Mouse (Mus musculus) intestine, embryonic 14.5 days (tissue): ENCODE measurements around the gene Zfp143. TPM values are rescaled to one million over a fixed set of nuclear protein-coding genes. Genes with fewer than 3 reads are reported as not detected.
A peak's percentile ranks its signal among the peaks of the same experiment; 100 is the strongest.

ENCODE experiments used
- ATAC-seq: fragments of 200-750 bp; cut with Nextera tagmentation; replicated peaks from 2 replicates; pipeline ENCODE4 v1.8.0; 2017; ENCODE audit warnings: low read depth, moderate number of reproducible peaks, moderate TSS enrichment, moderate library complexity; ENCODE audit not compliant: low FRiP score, low TSS enrichment
- DNase-seq: peaks from one replicate; pipeline ENCODE4 v3.0.0-alpha.2; 2018; ENCODE audit warnings: low spot score
- H3K27ac ChIP-seq: fragments of 300-500 bp; sonication (generic); 2 replicates; pipeline ENCODE4 v1.5.1; 2014; ENCODE audit warnings: low read depth, mild to moderate bottlenecking, control low read depth
- H3K27me3 ChIP-seq: fragments of 300-500 bp; sonication (generic); replicated peaks from 2 replicates; pipeline ENCODE4 v1.6.1; 2014; ENCODE audit warnings: low read length, control low read depth; ENCODE audit not compliant: control insufficient read depth, insufficient read depth
- H3K36me3 ChIP-seq: fragments of 300-500 bp; sonication (generic); 2 replicates; pipeline ENCODE4 v1.6.1; 2014; ENCODE audit warnings: low read length, control low read depth; ENCODE audit not compliant: control insufficient read depth, insufficient read depth
- H3K4me1 ChIP-seq: fragments of 300-500 bp; sonication (generic); replicated peaks from 2 replicates; pipeline ENCODE4 v1.6.1; 2014; ENCODE audit warnings: low read length, control low read depth, mixed read lengths; ENCODE audit not compliant: control insufficient read depth, insufficient read depth
- H3K4me2 ChIP-seq: fragments of 300-500 bp; sonication (generic); 2 replicates; pipeline ENCODE4 v1.6.1; 2014; ENCODE audit warnings: low read length
- H3K4me3 ChIP-seq: fragments of 300-500 bp; sonication (generic); 2 replicates; pipeline ENCODE4 v1.5.1; 2014; ENCODE audit warnings: low read depth, low read length, control low read depth, mixed read lengths
- H3K9ac ChIP-seq: fragments of 300-500 bp; sonication (generic); 2 replicates; pipeline ENCODE4 v1.6.1; 2014; ENCODE audit warnings: mild to moderate bottlenecking, low read length
- H3K9me3 ChIP-seq: fragments of 300-500 bp; sonication (generic); 2 replicates; pipeline ENCODE4 v1.6.1; 2016; ENCODE audit warnings: low read length, control low read depth; ENCODE audit not compliant: control insufficient read depth
- WGBS: fragments of 180-500 bp; shearing (Covaris S2); extraction: QIAGEN DNeasy Blood & Tissue Kit; methylation state at CpG from one replicate; pipeline ENCODE4 v1.1.7; 2014; 5-methylcytosine and 5-hydroxymethylcytosine counted together
- polyA plus RNA-seq: library from polyadenylated mRNA; unstranded; fragments of >200 nt; fragmentation: Nextera tagmentation; extraction: Ambion mirVana; gene quantifications from 2 replicates; pipeline ENCODE4 v1.2.1, GENCODE M21; 2014

Gene Zfp143
- polyA plus RNA-seq, 1 experiment from 2014 or later = 18.6 TPM

DNA sequence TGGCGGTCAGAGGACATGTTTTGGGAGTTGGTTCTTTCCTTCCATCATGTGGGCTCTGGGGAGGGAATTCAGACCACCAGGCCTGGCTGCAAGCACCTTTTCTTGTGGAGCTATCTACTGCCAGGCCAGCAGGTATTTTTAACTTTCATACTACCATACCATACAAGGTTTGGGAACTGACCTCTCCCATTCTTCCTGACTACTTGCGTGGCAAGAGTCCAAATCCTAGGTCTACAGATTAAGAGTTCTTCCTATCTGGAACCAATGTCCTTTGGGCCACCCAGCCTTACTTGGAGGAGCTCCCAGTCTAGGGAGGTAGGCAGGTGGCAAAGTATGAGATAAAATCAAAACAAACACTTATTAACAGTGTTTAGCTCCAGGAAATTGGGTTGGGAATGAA is 57.4 kb downstream of the Zfp143 start:
- ATAC-seq = no peak
- H3K9me3 ChIP-seq = no peaks in the 10 kb centered on the region
- 83% methylated on average over 2 of the region's 2 CpGs for WGBS

DNA sequence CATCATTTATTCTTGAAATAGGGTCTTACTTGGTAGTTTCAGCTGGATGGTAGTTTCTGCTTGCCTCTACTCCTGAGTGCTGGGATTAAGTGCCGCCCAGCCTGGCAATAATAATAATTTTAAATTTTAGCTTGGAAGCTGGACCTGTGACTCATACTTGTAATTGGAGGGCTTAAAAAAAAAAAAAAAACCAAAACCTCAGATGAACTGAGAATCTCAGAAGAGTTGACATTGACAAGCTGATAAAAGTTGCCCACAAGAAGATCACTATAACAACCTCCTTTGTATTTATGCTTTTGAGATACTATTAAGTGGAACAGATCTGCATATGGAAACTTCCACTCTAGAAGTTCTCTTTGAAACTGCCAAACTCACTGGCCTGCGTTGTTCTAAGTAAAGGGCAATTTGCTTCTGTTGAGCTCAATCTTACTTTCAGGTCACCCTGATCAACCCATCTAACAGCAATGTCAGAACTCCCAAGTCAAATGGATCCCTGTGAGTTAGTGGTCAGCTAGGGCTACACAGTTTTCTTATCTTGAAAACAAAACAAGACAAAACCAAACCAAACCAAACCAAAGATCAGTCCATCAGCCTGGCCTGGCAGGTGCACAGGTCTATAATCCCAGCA is 59.3 kb downstream of the Zfp143 start:
- no peaks in the 10 kb centered on the region for H3K27me3 ChIP-seq
- H3K4me1 ChIP-seq = peaks cover 6% of the 10 kb centered on the region; the same call in 1 of the 2 replicates
- 79% methylated on average over 2 of the region's 2 CpGs for WGBS
- no peaks in the 10 kb centered on the region for H3K9me3 ChIP-seq
- no peaks in the 10 kb centered on the region for H3K36me3 ChIP-seq
- ATAC-seq (no peak), DNase-seq (no peak)
- H3K4me2 ChIP-seq = peak overlapping the region; percentile 63
- H3K27ac ChIP-seq = no peak overlapping the region
- peak overlapping the region; percentile 96; the same call in 1 of the 2 replicates for H3K4me3 ChIP-seq
- H3K9ac ChIP-seq = no peak overlapping the region

More for the DNA sequence above, 57.4 kb downstream of the Zfp143 start:
- H3K36me3 ChIP-seq = no peaks in the 10 kb centered on the region
- no peaks in the 10 kb centered on the region for H3K27me3 ChIP-seq
- no peak for DNase-seq
- no peak overlapping the region for H3K9ac ChIP-seq
- no peak overlapping the region for H3K4me3 ChIP-seq
- no peak overlapping the region for H3K4me2 ChIP-seq
- H3K27ac ChIP-seq = no peak overlapping the region
- 0 out of 2 replicates have a peak, but pooled peaks cover 3% of the 10 kb centered on the region for H3K4me1 ChIP-seq

DNA sequence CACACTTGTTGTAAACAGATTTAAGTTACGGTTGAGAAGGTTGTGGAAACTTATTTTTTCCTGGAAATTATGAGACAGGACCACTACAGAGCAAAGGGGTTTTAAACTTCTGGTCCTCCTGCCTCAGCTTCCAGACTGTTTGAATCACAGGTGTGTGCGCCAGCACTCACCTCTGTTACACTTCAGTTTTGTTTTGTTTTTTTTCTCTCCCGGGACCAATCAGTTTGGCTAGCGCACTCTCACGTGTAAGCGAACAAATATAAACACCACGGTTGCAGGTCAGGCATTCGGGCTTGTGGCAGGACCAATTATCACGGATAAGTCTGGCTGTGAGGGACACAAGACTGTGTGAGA is 60.1 kb downstream of the Zfp143 start:
- H3K4me1 ChIP-seq = peaks cover 6% of the 10 kb centered on the region; the same call in 1 of the 2 replicates
- peak overlapping the region; percentile 63 for H3K4me2 ChIP-seq
- H3K4me3 ChIP-seq = peak overlapping the region; percentile 96
- peak overlapping the region; percentile 96 for H3K27ac ChIP-seq
- peak overlapping the region; percentile 57 for H3K9ac ChIP-seq
- ATAC-seq = peak; percentile 2; the same call in 1 of the 2 replicates
- WGBS = under 1% methylated on average over 9 of the region's 9 CpGs
- peaks cover 4% of the 10 kb centered on the region; the same call in 1 of the 2 replicates for H3K36me3 ChIP-seq
- DNase-seq = no peak
- no peaks in the 10 kb centered on the region for H3K9me3 ChIP-seq
- H3K27me3 ChIP-seq = no peaks in the 10 kb centered on the region

DNA sequence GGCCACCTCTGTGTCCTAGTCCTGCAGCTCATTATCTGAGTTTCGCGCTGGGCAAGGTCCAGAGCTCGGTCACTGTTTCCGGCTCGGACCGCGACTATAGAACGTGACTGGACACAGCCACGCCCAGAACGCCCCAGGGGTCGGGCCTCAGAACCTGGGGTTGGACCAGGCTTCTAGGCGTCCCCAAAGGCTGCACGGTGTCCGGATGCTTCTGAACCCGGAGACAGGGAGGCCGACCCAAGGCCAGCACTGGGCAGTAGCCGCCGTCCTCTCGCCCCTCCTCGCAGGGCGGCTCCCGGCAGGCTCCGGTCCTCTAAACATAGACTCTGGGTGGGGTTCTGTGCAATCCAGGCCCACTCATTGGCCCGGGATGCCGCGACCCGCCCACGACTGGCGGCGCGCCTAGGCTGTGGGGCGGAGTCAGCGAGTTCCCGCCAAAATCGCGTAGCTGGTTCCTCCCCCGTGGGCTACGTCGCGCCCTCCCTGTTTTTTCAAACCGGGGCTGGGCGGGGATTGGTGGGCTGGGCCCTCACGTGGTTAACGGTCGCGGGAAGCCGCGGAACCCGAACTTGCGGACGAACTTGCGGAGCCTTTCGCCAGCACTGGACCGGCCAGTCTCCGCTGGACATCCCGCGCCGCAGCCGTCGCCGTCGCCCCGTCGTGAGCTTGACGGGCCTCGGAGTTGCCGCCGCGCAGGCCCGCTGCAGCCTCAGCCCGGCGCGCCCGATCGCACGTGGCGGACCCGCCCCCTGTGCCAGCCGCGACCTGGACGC is 60.7 kb downstream of the Zfp143 start, which contains the start of gene Wee1:
TSS of gene Wee1 (plus strand) at position 531 of the 773 bp plus-strand sequence.
- H3K9ac ChIP-seq = peak within 1 kb of the TSS; percentile 91
- peak within 1 kb of the TSS; percentile 96 for H3K27ac ChIP-seq
- DNase-seq (peak; percentile 99), ATAC-seq (peak; percentile 98)
- H3K4me1 ChIP-seq = peaks cover 6% of the 10 kb centered on the region; the same call in 1 of the 2 replicates
- peak within 1 kb of the TSS; percentile 96 for H3K4me3 ChIP-seq
- H3K36me3 ChIP-seq = peaks cover 9% of the 10 kb centered on the region
- H3K4me2 ChIP-seq = peak within 1 kb of the TSS; percentile 63
- under 1% methylated on average over 75 of the region's 81 CpGs for WGBS
- no peaks in the 10 kb centered on the region for H3K9me3 ChIP-seq
- no peaks in the 10 kb centered on the region for H3K27me3 ChIP-seq

DNA sequence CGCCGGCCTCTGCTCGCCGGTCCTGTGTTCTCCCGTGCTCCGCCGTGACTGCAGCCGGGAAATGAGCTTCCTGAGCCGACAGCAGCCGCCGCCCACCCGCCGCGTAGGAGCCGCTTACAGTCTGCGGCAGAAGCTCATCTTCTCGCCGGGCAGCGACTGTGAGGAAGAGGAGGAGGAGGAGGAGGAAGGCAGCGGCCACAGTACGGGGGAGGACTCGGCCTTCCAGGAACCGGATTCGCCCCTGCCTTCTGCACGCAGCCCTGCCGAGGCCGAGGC is 61.2 kb downstream of the Zfp143 start:
- Histone ChIP-seq H3K4me2 (peak overlapping the region; percentile 56), H3K9ac (peak overlapping the region; percentile 91), H3K4me1 (peaks cover 6% of the 10 kb centered on the region; the same call in 1 of the 2 replicates), H3K27ac (peak overlapping the region; percentile 96), H3K9me3 (no peaks in the 10 kb centered on the region), H3K27me3 (no peaks in the 10 kb centered on the region), H3K4me3 (peak overlapping the region; percentile 96), H3K36me3 (peaks cover 14% of the 10 kb centered on the region)
- 0% methylated on average over 27 of the region's 27 CpGs for WGBS
- ATAC-seq (no peak), DNase-seq (no peak)

DNA sequence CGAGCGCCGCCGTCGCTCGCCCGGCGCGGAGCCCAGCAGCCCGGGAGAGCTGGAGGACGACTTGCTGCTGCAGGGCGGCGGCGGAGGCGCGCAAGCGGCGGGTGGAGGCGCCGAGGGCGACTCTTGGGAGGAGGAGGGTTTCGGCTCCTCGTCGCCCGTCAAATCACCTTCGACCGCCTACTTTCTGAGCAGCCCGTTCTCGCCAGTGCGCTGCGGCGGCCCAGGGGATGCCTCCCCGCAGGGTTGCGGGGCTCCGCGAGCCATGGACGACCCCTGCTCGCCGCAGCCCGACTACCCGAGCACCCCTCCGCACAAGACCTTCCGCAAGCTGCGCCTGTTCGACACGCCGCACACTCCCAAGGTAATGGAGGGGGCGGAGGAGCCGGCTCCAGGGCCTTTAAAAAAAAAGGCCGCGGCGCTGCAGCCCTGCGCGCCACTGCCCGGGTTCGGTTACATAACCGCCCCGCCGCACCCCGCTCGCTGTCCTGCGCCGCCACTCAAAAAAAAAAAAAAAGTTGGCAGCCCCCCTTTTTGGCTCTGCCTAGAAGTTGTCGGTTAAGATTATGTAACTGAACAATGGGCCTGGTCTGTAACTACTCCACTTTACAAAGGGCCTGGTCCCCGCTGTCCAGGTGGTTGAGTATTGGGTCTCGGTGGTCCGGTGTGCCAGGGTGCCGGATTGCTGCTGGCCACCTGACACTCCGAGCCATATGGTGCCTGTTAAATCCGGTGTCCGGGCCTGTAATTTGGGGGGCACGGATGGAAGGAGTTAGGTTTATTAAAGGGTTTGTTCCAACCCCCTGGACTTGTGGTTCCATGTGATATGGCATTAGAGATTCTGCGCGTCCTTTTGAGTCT is 61.8 kb downstream of the Zfp143 start:
- Histone ChIP-seq H3K36me3 (peaks cover 20% of the 10 kb centered on the region), H3K9me3 (no peaks in the 10 kb centered on the region), H3K4me3 (peak overlapping the region; percentile 96), H3K4me2 (peak overlapping the region; percentile 56), H3K4me1 (peaks cover 6% of the 10 kb centered on the region; the same call in 1 of the 2 replicates), H3K9ac (peak overlapping the region; percentile 91), H3K27ac (peak overlapping the region; percentile 96), H3K27me3 (no peaks in the 10 kb centered on the region)
- ATAC-seq = peak; percentile 7
- 0% methylated on average over 74 of the region's 74 CpGs for WGBS
- DNase-seq = peak; percentile 79

DNA sequence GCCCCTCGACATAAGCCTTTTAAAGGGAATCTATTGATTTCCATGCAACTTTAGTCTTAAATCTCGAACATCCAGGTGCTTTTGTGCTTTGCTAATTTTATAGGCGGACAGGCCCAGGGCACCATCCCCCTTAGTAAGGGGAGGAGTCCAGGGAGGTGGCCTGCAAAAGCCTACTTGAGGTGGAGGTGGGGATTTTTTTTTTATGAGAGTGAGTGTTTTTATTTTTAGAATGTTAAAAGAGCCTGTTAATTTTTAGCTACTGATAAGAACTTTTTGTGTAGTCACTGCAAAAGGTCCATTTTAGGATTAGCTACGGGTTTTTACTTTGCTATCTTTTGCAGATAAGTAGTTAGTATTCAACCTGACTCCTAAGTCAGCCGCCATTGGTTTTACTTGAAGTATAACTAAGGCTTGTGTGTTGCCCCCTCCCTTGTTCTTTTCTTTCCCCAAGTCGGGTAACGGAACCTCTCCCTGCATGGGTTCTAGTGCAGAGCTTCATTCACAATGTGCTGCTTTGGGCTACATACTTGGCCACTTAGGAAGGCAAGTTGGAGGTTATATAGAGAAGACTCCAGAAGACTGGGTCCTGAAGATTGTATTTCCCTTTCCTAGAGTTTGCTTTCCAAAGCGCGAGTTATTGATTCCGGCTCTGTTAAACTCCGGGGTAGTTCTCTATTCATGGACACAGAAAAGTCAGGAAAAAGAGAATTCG is 63.0 kb downstream of the Zfp143 start:
- peak overlapping the region; percentile 96 for H3K4me3 ChIP-seq
- H3K36me3 ChIP-seq = peaks cover 32% of the 10 kb centered on the region
- WGBS = 51% methylated on average over 12 of the region's 12 CpGs
- H3K27me3 ChIP-seq = no peaks in the 10 kb centered on the region
- H3K9ac ChIP-seq = peak overlapping the region; percentile 91
- DNase-seq (peak; percentile 65), ATAC-seq (no peak)
- 0 out of 2 replicates have a peak overlapping the region, but pooled peaks have one; percentile 96 for H3K27ac ChIP-seq
- H3K4me2 ChIP-seq = peak overlapping the region; percentile 56
- peaks cover 6% of the 10 kb centered on the region; the same call in 1 of the 2 replicates for H3K4me1 ChIP-seq
- no peaks in the 10 kb centered on the region for H3K9me3 ChIP-seq

DNA sequence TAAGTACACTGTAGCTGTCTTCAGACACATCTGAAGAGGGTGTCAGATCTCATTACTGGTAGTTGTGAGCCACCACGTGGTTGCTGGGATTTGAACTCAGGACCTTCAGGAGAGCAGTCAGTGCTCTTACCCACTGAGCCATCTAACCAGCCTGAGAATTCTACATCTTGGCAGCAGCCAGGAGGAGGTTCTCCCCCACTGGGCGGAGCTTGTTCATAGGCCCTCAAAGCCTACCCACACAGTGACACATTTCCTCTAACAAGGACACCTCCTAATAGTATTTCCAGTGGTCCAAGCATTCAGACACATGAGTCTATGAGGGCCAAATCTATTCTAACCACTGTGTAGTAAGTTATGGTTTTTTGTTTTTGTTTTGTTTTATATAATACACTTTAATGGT is 67.5 kb downstream of the Zfp143 start:
- DNase-seq = no peak

More for the DNA sequence above, 67.5 kb downstream of the Zfp143 start:
- Histone ChIP-seq H3K9me3 (no peaks in the 10 kb centered on the region), H3K27me3 (no peaks in the 10 kb centered on the region), H3K4me2 (no peak overlapping the region), H3K4me1 (peaks cover 3% of the 10 kb centered on the region; the same call in 1 of the 2 replicates), H3K4me3 (no peak overlapping the region), H3K36me3 (peaks cover 76% of the 10 kb centered on the region), H3K9ac (no peak overlapping the region), H3K27ac (no peak overlapping the region)
- 80% methylated on average over 2 of the region's 2 CpGs for WGBS
- no peak for ATAC-seq
